Mouse (Mus musculus) intestine, embryonic 14.5 days (tissue): Measurements from ENCODE around the gene Pax2. TPM values are rescaled to one million over a fixed set of nuclear protein-coding genes. Genes with fewer than 3 reads are reported as not detected.

Experiments
- ATAC-seq: fragments of 200-750 bp; cut with Nextera tagmentation; replicated peaks from 2 replicates; pipeline ENCODE4 v1.8.0; 2017; ENCODE audit warnings: low read depth, moderate number of reproducible peaks, moderate TSS enrichment, moderate library complexity; ENCODE audit not compliant: low FRiP score, low TSS enrichment
- DNase-seq: peaks from one replicate; pipeline ENCODE4 v3.0.0-alpha.2; 2018; ENCODE audit warnings: low spot score
- H3K27ac ChIP-seq: fragments of 300-500 bp; sonication (generic); 2 replicates; pipeline ENCODE4 v1.5.1; 2014; ENCODE audit warnings: low read depth, mild to moderate bottlenecking, control low read depth
- H3K27me3 ChIP-seq: fragments of 300-500 bp; sonication (generic); replicated peaks from 2 replicates; pipeline ENCODE4 v1.6.1; 2014; ENCODE audit warnings: low read length, control low read depth; ENCODE audit not compliant: control insufficient read depth, insufficient read depth
- H3K36me3 ChIP-seq: fragments of 300-500 bp; sonication (generic); 2 replicates; pipeline ENCODE4 v1.6.1; 2014; ENCODE audit warnings: low read length, control low read depth; ENCODE audit not compliant: control insufficient read depth, insufficient read depth
- H3K4me1 ChIP-seq: fragments of 300-500 bp; sonication (generic); replicated peaks from 2 replicates; pipeline ENCODE4 v1.6.1; 2014; ENCODE audit warnings: low read length, control low read depth, mixed read lengths; ENCODE audit not compliant: control insufficient read depth, insufficient read depth
- H3K4me2 ChIP-seq: fragments of 300-500 bp; sonication (generic); 2 replicates; pipeline ENCODE4 v1.6.1; 2014; ENCODE audit warnings: low read length
- H3K4me3 ChIP-seq: fragments of 300-500 bp; sonication (generic); 2 replicates; pipeline ENCODE4 v1.5.1; 2014; ENCODE audit warnings: low read depth, low read length, control low read depth, mixed read lengths
- H3K9ac ChIP-seq: fragments of 300-500 bp; sonication (generic); 2 replicates; pipeline ENCODE4 v1.6.1; 2014; ENCODE audit warnings: mild to moderate bottlenecking, low read length
- H3K9me3 ChIP-seq: fragments of 300-500 bp; sonication (generic); 2 replicates; pipeline ENCODE4 v1.6.1; 2016; ENCODE audit warnings: low read length, control low read depth; ENCODE audit not compliant: control insufficient read depth
- WGBS: fragments of 180-500 bp; shearing (Covaris S2); extraction: QIAGEN DNeasy Blood & Tissue Kit; methylation state at CpG from one replicate; pipeline ENCODE4 v1.1.7; 2014; 5-methylcytosine and 5-hydroxymethylcytosine counted together
- polyA plus RNA-seq: library from polyadenylated mRNA; unstranded; fragments of >200 nt; fragmentation: Nextera tagmentation; extraction: Ambion mirVana; gene quantifications from 2 replicates; pipeline ENCODE4 v1.2.1, GENCODE M21; 2014

The Pax2 gene
- polyA plus RNA-seq, 1 experiment from 2014 or later = not detected

DNA sequence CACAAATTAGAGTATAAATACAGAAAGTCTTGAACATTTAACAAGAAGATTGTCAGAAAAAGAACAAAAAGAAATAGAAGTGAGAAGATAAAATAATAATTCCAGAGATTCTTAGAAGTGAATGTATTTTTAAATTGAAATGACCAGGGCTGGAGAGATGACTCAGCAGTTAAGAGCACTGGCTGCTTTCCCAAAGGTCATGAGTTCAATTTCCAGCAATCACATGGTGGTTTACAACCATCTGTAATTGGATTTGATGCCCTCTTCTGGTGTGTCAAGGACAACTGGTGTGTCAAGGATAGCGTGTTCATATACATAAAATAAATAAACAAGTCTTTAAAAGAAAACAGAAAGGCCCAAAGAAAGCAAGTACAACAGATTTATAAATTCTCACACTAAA is 102.8 kb downstream of the Pax2 start:
- no peaks in the 10 kb centered on the region for H3K4me1 ChIP-seq

DNA sequence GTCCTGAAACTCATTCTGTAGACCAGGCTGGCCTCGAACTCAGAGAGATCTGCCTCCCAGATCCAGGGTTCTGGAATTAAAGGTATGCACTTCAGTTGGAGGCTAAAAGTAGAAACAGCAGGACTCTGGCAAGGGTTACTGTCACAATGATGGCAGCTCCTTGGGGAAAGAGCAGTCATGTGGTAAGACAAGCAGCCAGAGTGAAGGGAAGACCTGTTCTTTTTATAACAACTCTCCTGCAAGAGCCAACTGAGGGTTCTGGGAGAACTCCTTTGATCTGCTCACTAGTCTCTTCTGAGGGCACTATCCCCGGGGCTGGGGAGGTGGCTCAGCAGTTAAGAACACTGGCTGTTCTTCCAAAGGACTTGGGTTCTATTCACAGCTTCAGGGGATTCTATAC is 112.9 kb downstream of the Pax2 start:
- ATAC-seq (no peak), DNase-seq (peak; percentile 42)
- Histone ChIP-seq H3K4me1 (no peaks in the 10 kb centered on the region), H3K9ac (no peak overlapping the region), H3K4me2 (no peak overlapping the region), H3K27ac (no peak overlapping the region), H3K9me3 (no peaks in the 10 kb centered on the region), H3K36me3 (no peaks in the 10 kb centered on the region), H3K27me3 (no peaks in the 10 kb centered on the region; the same call in 1 of the 2 replicates), H3K4me3 (no peak overlapping the region)
- 56% methylated on average over 2 of the region's 2 CpGs for WGBS

More for the DNA sequence above, 102.8 kb downstream of the Pax2 start:
- whole genome bisulfite sequencing = 97% methylated on average over 1 of the region's 1 CpGs
- H3K36me3 ChIP-seq = no peaks in the 10 kb centered on the region
- H3K9me3 ChIP-seq = no peaks in the 10 kb centered on the region
- no peaks in the 10 kb centered on the region for H3K27me3 ChIP-seq
- no peak for ATAC-seq
- DNase-seq = no peak
- H3K9ac ChIP-seq = no peak overlapping the region
- no peak overlapping the region for H3K4me2 ChIP-seq
- H3K27ac ChIP-seq = no peak overlapping the region
- H3K4me3 ChIP-seq = no peak overlapping the region

DNA sequence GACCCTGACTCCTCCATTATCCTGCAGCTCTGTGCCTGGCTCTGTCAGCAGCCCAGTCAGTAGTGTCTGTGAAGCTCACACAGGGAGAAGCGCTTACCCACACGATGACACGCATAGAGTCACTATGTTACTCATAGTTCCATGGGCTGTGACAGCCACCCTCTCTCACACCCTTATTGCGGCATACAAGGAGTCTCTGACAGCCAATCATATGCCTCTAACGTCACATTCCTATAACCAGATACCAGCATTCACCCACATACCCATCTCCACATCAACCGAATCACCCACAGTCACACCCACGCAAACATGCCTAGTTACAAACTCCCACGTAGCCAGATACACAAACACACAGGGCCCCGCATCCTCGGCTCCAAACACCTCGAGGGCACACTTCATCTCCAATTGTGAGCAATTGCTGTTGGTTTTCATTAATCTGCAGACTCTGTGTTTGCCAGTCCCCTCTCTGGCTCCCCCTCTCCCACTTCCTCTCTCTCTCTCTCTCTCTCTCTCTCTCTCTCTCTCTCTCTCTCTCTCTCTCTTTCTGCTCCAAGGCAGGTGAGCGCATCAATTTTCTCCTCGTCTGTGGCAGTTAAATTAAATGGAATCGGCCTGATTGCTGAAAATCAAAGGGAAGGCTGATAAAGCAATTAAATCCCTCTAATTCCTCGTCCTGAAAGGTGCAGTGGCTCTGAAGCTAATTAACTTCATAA is 118.5 kb downstream of the Pax2 start:
- Histone ChIP-seq H3K9ac (no peak overlapping the region), H3K4me3 (no peak overlapping the region), H3K4me1 (no peaks in the 10 kb centered on the region), H3K4me2 (no peak overlapping the region), H3K27me3 (no peaks in the 10 kb centered on the region), H3K9me3 (no peaks in the 10 kb centered on the region), H3K36me3 (no peaks in the 10 kb centered on the region), H3K27ac (no peak overlapping the region)
- DNase-seq (no peak), ATAC-seq (no peak)
- 64% methylated on average over 15 of the region's 15 CpGs for WGBS

DNA sequence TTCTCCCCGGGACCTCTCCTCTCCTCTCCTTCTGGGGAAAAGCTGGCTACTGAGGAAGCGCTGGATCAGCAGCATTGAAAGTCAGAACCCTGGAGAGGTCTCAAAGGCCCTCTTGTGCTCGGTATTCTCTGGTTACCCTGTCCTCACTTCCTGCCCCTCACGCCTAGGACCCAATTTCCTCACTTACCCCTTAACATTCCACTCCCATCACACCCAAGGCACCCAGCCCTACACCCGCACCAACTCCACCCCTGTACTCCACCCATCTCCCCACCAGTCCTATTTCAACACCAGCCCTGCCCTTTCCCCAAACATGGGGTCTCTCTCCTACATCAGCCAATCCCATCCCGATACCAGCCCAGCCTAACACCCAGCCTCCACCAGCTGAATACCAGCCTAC is 119.1 kb downstream of the Pax2 start:
- no peaks in the 10 kb centered on the region for H3K4me1 ChIP-seq
- DNase-seq = peak; percentile 50
- WGBS = 23% methylated on average over 6 of the region's 6 CpGs

DNA sequence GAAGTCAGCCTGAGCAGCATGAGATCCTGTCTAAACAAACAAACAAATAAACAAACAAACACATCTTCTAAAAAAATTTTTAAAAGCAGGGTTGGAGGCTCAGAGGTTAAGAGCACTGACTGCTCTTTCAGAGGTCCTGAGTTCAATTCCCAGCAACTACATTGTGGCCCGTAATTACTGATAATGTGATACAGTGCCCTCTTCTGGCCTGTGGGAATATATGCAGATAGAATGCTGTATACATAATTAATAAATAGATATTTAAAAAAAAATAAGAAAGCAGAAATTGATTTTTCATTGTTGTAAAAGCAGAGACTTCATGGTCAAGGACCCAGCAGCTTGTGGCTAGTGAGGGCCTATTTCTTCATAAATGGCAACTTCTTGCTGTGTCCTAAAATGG is 119.9 kb downstream of the Pax2 start:
- ATAC-seq = no peak
- Histone ChIP-seq H3K27ac (no peak overlapping the region), H3K9me3 (no peaks in the 10 kb centered on the region), H3K4me3 (no peak overlapping the region), H3K4me1 (no peaks in the 10 kb centered on the region), H3K9ac (no peak overlapping the region), H3K4me2 (no peak overlapping the region), H3K36me3 (no peaks in the 10 kb centered on the region), H3K27me3 (no peaks in the 10 kb centered on the region)
- DNase-seq = no peak
- 94% methylated on average over 1 of the region's 1 CpGs for WGBS

More for the DNA sequence above, 119.1 kb downstream of the Pax2 start:
- Histone ChIP-seq H3K27ac (no peak overlapping the region), H3K4me3 (no peak overlapping the region), H3K9me3 (no peaks in the 10 kb centered on the region), H3K4me2 (no peak overlapping the region), H3K9ac (no peak overlapping the region), H3K36me3 (no peaks in the 10 kb centered on the region), H3K27me3 (no peaks in the 10 kb centered on the region)
- no peak for ATAC-seq

DNA sequence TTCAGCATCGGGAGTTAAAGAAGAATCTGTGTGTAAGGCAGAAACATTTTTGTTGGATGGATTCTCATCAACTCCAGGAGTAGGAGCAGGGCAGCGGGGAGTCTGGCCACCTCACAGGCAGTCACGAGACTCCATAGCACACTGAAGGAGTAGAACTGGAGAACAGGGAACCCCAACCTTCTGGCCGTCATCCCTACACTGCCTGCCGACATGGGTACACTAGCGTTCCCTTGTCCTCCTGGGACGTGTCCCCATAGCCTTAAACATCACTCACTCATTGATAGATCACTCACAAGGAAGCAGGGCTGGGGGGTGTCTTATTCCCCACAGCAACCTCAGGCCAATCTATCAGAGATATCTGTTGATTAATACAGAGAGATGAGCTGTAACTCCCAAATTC is 120.7 kb downstream of the Pax2 start:
- Histone ChIP-seq H3K4me2 (no peak overlapping the region), H3K4me3 (no peak overlapping the region), H3K9ac (no peak overlapping the region), H3K36me3 (no peaks in the 10 kb centered on the region), H3K9me3 (no peaks in the 10 kb centered on the region), H3K27me3 (peaks cover 4% of the 10 kb centered on the region; the same call in 1 of the 2 replicates), H3K4me1 (no peaks in the 10 kb centered on the region), H3K27ac (no peak overlapping the region)
- ATAC-seq (no peak), DNase-seq (no peak)
- 79% methylated on average over 7 of the region's 7 CpGs for WGBS

DNA sequence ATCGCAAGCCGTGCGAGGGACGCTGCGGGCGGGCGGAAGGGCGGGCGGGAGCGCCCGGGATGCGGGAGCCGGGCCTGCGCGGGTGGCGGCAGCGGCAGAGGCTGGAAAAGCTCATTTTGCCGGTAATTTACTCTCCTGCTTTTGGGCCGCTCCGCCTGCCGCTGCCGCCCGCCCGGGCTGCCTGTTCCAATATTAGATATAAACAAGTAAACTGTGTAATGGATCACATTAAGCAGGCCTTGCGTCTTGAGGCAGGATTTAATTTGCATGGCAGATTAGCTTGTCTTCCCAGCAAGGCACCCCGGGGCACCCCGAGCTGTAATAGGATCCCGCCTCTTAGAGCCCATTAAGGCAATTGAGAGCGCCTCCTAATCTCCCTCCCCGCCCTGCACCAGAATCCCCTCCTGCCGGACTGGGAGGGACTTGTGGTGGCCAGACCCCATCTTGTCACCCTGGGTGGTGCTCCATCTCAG is 126.7 kb downstream of the Pax2 start:
- Histone ChIP-seq H3K9ac (peak overlapping the region; percentile 44), H3K27ac (no peak overlapping the region), H3K4me2 (peak overlapping the region; percentile 61), H3K36me3 (no peaks in the 10 kb centered on the region), H3K4me1 (0 out of 2 replicates have a peak, but pooled peaks cover 4% of the 10 kb centered on the region), H3K9me3 (no peaks in the 10 kb centered on the region), H3K27me3 (peaks cover 40% of the 10 kb centered on the region), H3K4me3 (peak overlapping the region; percentile 36)
- ATAC-seq (no peak), DNase-seq (peak; percentile 78)
- 1% methylated on average over 29 of the region's 31 CpGs for WGBS

DNA sequence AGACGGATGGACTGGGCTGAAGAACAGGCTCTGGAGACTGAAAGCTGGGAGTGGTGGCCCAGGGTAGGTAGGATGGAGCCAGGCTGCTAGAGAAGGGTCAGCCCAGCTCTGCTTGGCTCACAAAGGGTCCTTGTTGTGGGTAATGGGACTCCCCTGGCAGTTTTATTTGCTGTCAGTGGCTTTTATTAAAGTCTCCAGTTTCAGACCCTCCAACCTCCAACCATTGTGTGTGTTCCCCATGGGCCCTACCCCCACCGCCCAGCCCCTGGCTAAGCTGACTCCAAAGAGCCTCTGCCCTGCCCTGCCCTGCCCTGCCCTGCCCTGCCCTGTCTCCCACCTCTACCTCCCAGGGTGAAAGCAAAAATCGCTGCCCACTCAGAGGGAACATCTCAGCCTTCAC is 128.5 kb downstream of the Pax2 start:
- Histone ChIP-seq H3K36me3 (no peaks in the 10 kb centered on the region), H3K4me3 (no peak overlapping the region), H3K9ac (no peak overlapping the region), H3K4me1 (0 out of 2 replicates have a peak, but pooled peaks cover 4% of the 10 kb centered on the region), H3K27ac (no peak overlapping the region), H3K27me3 (peaks cover 40% of the 10 kb centered on the region), H3K4me2 (no peak overlapping the region), H3K9me3 (no peaks in the 10 kb centered on the region)
- ATAC-seq = no peak
- no peak for DNase-seq
- 47% methylated on average over 3 of the region's 3 CpGs for WGBS

DNA sequence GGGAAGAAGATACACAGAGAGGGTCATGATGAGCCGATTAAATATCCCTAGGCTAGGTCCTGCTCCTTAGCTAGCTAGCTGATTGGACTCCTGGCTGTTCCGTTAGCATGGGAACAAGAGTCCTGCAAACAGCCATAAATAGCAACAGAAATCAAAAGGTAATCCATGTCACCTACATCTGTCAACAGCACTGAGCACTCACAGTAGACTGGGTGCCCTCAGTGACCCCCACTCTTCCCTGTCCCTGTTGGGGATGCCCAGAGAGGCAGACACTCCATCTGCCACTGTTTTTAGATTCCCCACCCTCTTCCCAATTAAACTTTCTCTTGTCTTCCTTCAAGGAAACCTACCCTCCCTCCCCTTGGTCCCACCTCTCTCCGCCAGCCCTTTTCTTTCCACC is 130.6 kb downstream of the Pax2 start:
- Histone ChIP-seq H3K4me3 (no peak overlapping the region), H3K9me3 (no peaks in the 10 kb centered on the region), H3K4me1 (0 out of 2 replicates have a peak, but pooled peaks cover 4% of the 10 kb centered on the region), H3K4me2 (no peak overlapping the region), H3K27ac (no peak overlapping the region), H3K9ac (no peak overlapping the region), H3K27me3 (peaks cover 35% of the 10 kb centered on the region), H3K36me3 (no peaks in the 10 kb centered on the region)
- ATAC-seq = no peak
- no peak for DNase-seq
- 41% methylated on average over 3 of the region's 3 CpGs for WGBS
